Comparison of ENCODE assay signal across 20 mouse cellular contexts in genomic region chr15:6267147-6267758, GRCm38 (mm10). TPM values are rescaled to one million over a fixed set of nuclear protein-coding genes. Genes with fewer than 3 reads are reported as not detected.
DNase-seq lines count a peak whose midpoint lies in the region; ATAC-seq and TF ChIP-seq lines count a peak whose summit lies in the region.
"Had no signal": no experiment of that assay in that cellular context is flagged by ENCODE, and none has a peak within 500 bp of the region (broad histone marks: within the 10 kb centered on the region; RNA-seq: fewer than 3 reads in every experiment).

No protein-coding gene starts in this region.

- H3K4me1 ChIP-seq in limb, embryonic 14.5 days (ENCODE audit: control insufficient read depth, insufficient read depth, low read length) = no peaks in the 10 kb centered on the region
- H3K4me1 ChIP-seq in limb, embryonic 10.5 days = no peaks in the 10 kb centered on the region
- no peaks in the 10 kb centered on the region for H3K4me1 ChIP-seq in lung, postnatal 0 days (ENCODE audit: insufficient read depth, low read depth, low read length)
- no peaks in the 10 kb centered on the region for H3K4me1 ChIP-seq in intestine, embryonic 15.5 days (replicated peaks)
- H3K4me1 ChIP-seq in stomach, embryonic 16.5 days (ENCODE audit: control insufficient read depth, insufficient read depth, low read length) = peaks cover 3% of the 10 kb centered on the region; the same call in 1 of the 2 replicates
- H3K4me1 ChIP-seq: embryonic facial prominence, embryonic 13.5 days; forebrain, embryonic 13.5 days; hindbrain, embryonic 10.5 days had no signal

- peak; percentile 28 for DNase-seq in limb, embryonic 14.5 days (ENCODE audit: low spot score)
- DNase-seq in limb, embryonic 10.5 days (ENCODE audit: low spot score) = no peak
- peak; percentile 56 for DNase-seq in lung, postnatal 0 days (ENCODE audit: low spot score)
- no peak for DNase-seq in lung, postnatal 4 days
- no peak for DNase-seq in kidney, postnatal 10 days
- DNase-seq in layer of hippocampus, adult 8-10 months (ENCODE audit: low spot score in 2 of 2) = no peak
- DNase-seq: adrenal gland, postnatal 10 days; cerebellum, adult 11-12 months; cerebellum, adult 9-10 months; cerebellum, postnatal 25 days; forebrain, postnatal 0 days; gastrocnemius, postnatal 14 days had no signal

- H3K9me3 ChIP-seq in limb, embryonic 14.5 days (ENCODE audit: control insufficient read depth, low read length) = no peaks in the 10 kb centered on the region
- H3K9me3 ChIP-seq in limb, embryonic 10.5 days (replicated peaks) = no peaks in the 10 kb centered on the region
- no peaks in the 10 kb centered on the region for H3K9me3 ChIP-seq in lung, postnatal 0 days (ENCODE audit: low read length)
- H3K9me3 ChIP-seq in intestine, embryonic 15.5 days = no peaks in the 10 kb centered on the region
- H3K9me3 ChIP-seq in stomach, embryonic 16.5 days (replicated peaks; ENCODE audit: control insufficient read depth, low read length) = no peaks in the 10 kb centered on the region
- H3K9me3 ChIP-seq: embryonic facial prominence, embryonic 13.5 days; forebrain, embryonic 13.5 days; G1E; hindbrain, embryonic 10.5 days had no signal

- H3K9ac ChIP-seq in limb, embryonic 14.5 days (ENCODE audit: low read depth, low read length, severe bottlenecking) = no peak overlapping the region
- H3K9ac ChIP-seq in lung, postnatal 0 days (replicated peaks; ENCODE audit: low read depth) = no peak overlapping the region
- no peak overlapping the region for H3K9ac ChIP-seq in intestine, embryonic 15.5 days
- H3K9ac ChIP-seq in stomach, embryonic 16.5 days (ENCODE audit: low read length) = no peak overlapping the region
- H3K9ac ChIP-seq: embryonic facial prominence, embryonic 13.5 days; forebrain, embryonic 13.5 days; forebrain, postnatal 0 days; hindbrain, embryonic 14.5 days had no signal

- H3K27me3 ChIP-seq in limb, embryonic 14.5 days (ENCODE audit: control insufficient read depth, insufficient read depth, low read length) = no peaks in the 10 kb centered on the region
- H3K27me3 ChIP-seq in limb, embryonic 10.5 days (ENCODE audit: low read depth, poor library complexity, severe bottlenecking) = no peaks in the 10 kb centered on the region
- no peaks in the 10 kb centered on the region for H3K27me3 ChIP-seq in lung, postnatal 0 days (replicated peaks; ENCODE audit: insufficient read depth, low read length)
- H3K27me3 ChIP-seq in intestine, embryonic 15.5 days (replicated peaks) = no peaks in the 10 kb centered on the region
- no peaks in the 10 kb centered on the region for H3K27me3 ChIP-seq in stomach, embryonic 16.5 days (ENCODE audit: control insufficient read depth, insufficient read depth, low read length)
- H3K27me3 ChIP-seq: embryonic facial prominence, embryonic 13.5 days; forebrain, embryonic 13.5 days had no signal

- no peak overlapping the region for H3K4me3 ChIP-seq in limb, embryonic 14.5 days (replicated peaks; ENCODE audit: low read length)
- no peak overlapping the region for H3K4me3 ChIP-seq in limb, embryonic 10.5 days
- H3K4me3 ChIP-seq in lung, postnatal 0 days (ENCODE audit: low read depth, low read length) = no peak overlapping the region
- H3K4me3 ChIP-seq in intestine, embryonic 15.5 days (replicated peaks) = no peak overlapping the region
- H3K4me3 ChIP-seq in stomach, embryonic 16.5 days (replicated peaks; ENCODE audit: low read length) = no peak overlapping the region
- H3K4me3 ChIP-seq: embryonic facial prominence, embryonic 13.5 days; forebrain, embryonic 13.5 days; hindbrain, embryonic 10.5 days had no signal

- H3K27ac ChIP-seq in limb, embryonic 14.5 days (replicated peaks; ENCODE audit: low read depth, low read length) = no peak overlapping the region
- no peak overlapping the region for H3K27ac ChIP-seq in limb, embryonic 10.5 days
- no peak overlapping the region for H3K27ac ChIP-seq in lung, postnatal 0 days (ENCODE audit: low read length)
- 0 out of 2 replicates have a peak overlapping the region, but pooled peaks have one; percentile 13 for H3K27ac ChIP-seq in intestine, embryonic 15.5 days
- H3K27ac ChIP-seq in stomach, embryonic 16.5 days (ENCODE audit: low read length) = no peak overlapping the region
- H3K27ac ChIP-seq: embryonic facial prominence, embryonic 13.5 days; forebrain, embryonic 13.5 days; hindbrain, embryonic 10.5 days; hindbrain, embryonic 14.5 days had no signal

- no peak for TF ChIP-seq POLR2A in limb, embryonic 14.5 days (IDR thresholded peaks at IDR 0.05; ENCODE audit: borderline replicate concordance, extremely low read depth, insufficient read depth, insufficient read length)

- ATAC-seq in limb, embryonic 14.5 days (ENCODE audit: low FRiP score, low read depth) = no peak
- ATAC-seq in lung, postnatal 0 days = peak; percentile 65
- peak; percentile 71 for ATAC-seq in intestine, embryonic 15.5 days
- peak; percentile 64 for ATAC-seq in stomach, embryonic 16.5 days (ENCODE audit: insufficient read depth, low FRiP score)
- ATAC-seq: forebrain, embryonic 13.5 days; forebrain, postnatal 0 days had no signal

- WGBS in limb, embryonic 14.5 days = 75% methylated on average over 3 of the region's 3 CpGs
- WGBS in limb, embryonic 10.5 days = 85% methylated on average over 3 of the region's 3 CpGs
- WGBS in lung, postnatal 0 days = 46% methylated on average over 3 of the region's 3 CpGs
- 42% methylated on average over 3 of the region's 3 CpGs for WGBS in intestine, embryonic 15.5 days
- WGBS in stomach, embryonic 16.5 days = 33% methylated on average over 3 of the region's 3 CpGs

- TF ChIP-seq EP300 in lung, postnatal 0 days (IDR thresholded peaks at IDR 0.05) = no peak

- no peaks in the 10 kb centered on the region for H3K36me3 ChIP-seq in limb, embryonic 14.5 days (ENCODE audit: control insufficient read depth, insufficient read depth, low read length)
- no peaks in the 10 kb centered on the region for H3K36me3 ChIP-seq in limb, embryonic 10.5 days
- no peaks in the 10 kb centered on the region for H3K36me3 ChIP-seq in lung, postnatal 0 days (ENCODE audit: insufficient read depth, low read length)
- H3K36me3 ChIP-seq in intestine, embryonic 15.5 days = no peaks in the 10 kb centered on the region
- no peaks in the 10 kb centered on the region for H3K36me3 ChIP-seq in stomach, embryonic 16.5 days (ENCODE audit: control insufficient read depth, insufficient read depth, low read length)
- H3K36me3 ChIP-seq: embryonic facial prominence, embryonic 13.5 days; G1E; hindbrain, embryonic 10.5 days had no signal

- TF ChIP-seq CTCF in lung, postnatal 0 days (IDR thresholded peaks at IDR 0.05) = no peak

- no peak overlapping the region for H3K4me2 ChIP-seq in limb, embryonic 14.5 days (replicated peaks; ENCODE audit: low read depth, low read length, severe bottlenecking)
- no peak overlapping the region for H3K4me2 ChIP-seq in lung, postnatal 0 days (replicated peaks; ENCODE audit: low read depth, low read length)
- no peak overlapping the region for H3K4me2 ChIP-seq in intestine, embryonic 15.5 days (replicated peaks)
- H3K4me2 ChIP-seq in stomach, embryonic 16.5 days (ENCODE audit: low read depth, low read length) = no peak overlapping the region
- H3K4me2 ChIP-seq: embryonic facial prominence, embryonic 13.5 days; forebrain, embryonic 13.5 days; heart, embryonic 11.5 days; hindbrain, embryonic 14.5 days had no signal

RNA-seq across cellular contexts. Expression of gene Dab2, which starts 32.3 kb away (rescaled TPM):
- 127 and 154 TPM in 2 replicates for polyA plus RNA-seq in limb, embryonic 14.5 days (2012; rRNA removed)
- polyA plus RNA-seq in limb, embryonic 14.5 days (2014; fragmentation: Nextera tagmentation; extraction: Ambion mirVana) = 99.1 and 114 TPM in 2 replicates
- 21.3 and 35.6 TPM in 2 replicates for polyA plus RNA-seq in limb, embryonic 10.5 days (2016; fragmentation: Nextera tagmentation; extraction: Ambion mirVana)
- 20.9 and 25.7 TPM in 2 replicates for polyA plus RNA-seq in lung, postnatal 0 days (2015; fragmentation: Nextera tagmentation; extraction: Ambion mirVana)
- 43.6 and 51.2 TPM in 2 replicates for polyA plus RNA-seq in intestine, embryonic 15.5 days (2015; fragmentation: Nextera tagmentation; extraction: Ambion mirVana)
- polyA plus RNA-seq in stomach, embryonic 16.5 days (2015; fragmentation: Nextera tagmentation; extraction: Ambion mirVana) = 46.1 and 50.0 TPM in 2 replicates
- 10 to 100 TPM in 3 of 4 experiments, 1 to 10 TPM in 1; 9.8 to 15.9 (median 14.9) TPM for total RNA-seq in layer of hippocampus, adult 8-10 months (2022)
- polyA plus RNA-seq: G1E had no signal

Comparison
In these comparisons a context has a peak if more than half of its experiments do, and no peak if none do; other contexts are left out.
1. DNase-seq: peak in limb, embryonic 14.5 days (single experiment) and lung, postnatal 0 days (single experiment); none in limb, embryonic 10.5 days (single experiment), lung, postnatal 4 days (0 of 2), kidney, postnatal 10 days (single experiment) and layer of hippocampus, adult 8-10 months (0 of 2).